Mouse (Mus musculus): ENCODE data around the gene Gm5039.
"Not testable (repeated sequence)": the region's sequence is repeated elsewhere in the genome, so short reads cannot be mapped to it uniquely, and the experiment has no call there.

DNA sequence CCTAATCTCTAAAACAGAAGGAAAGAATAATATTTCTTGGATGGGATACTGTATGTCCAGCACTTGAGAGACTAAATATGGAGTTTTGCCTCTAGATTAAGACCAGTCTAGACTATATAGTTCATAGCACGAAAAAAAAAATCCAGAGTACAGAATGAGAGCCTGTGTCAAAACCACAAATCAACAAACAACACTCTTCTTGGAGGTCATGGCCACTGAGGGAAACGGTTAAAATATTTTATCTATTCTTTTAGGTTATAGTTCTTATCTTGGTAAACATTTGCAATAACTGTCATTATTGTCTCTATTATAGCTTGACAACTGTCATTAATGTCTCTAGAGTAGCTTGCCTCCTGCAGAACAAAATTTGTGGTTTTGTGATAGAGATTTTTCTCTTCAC lies 26.7 kb downstream of the Gm5039 start:
- TF ChIP-seq POLR2A (IDR thresholded peaks at IDR 0.05; ENCODE audit: borderline replicate concordance, control insufficient read depth, low read depth, low read length); CTCF (IDR thresholded peaks at IDR 0.05; ENCODE audit: control insufficient read depth, insufficient read depth, low read length): not testable (repeated sequence)

Measured in bone marrow, adult 2 months (tissue).